Comparison of ENCODE assay signal across 24 mouse cellular contexts in genomic region chr2:46358225-46358624, GRCm38 (mm10).
"Had no signal": no experiment of that assay in that cellular context is flagged by ENCODE, and none has a peak within 500 bp of the region (broad histone marks: within the 10 kb centered on the region; RNA-seq: fewer than 3 reads in every experiment).

No protein-coding gene starts in this region.

- H3K36me3 ChIP-seq: heart, embryonic 10.5 days; heart, embryonic 12.5 days; hindbrain, embryonic 13.5 days; hindbrain, embryonic 15.5 days; kidney, embryonic 15.5 days; limb, embryonic 13.5 days; limb, embryonic 15.5 days; liver, embryonic 12.5 days had no signal

- ATAC-seq: hindbrain, postnatal 0 days; intestine, embryonic 16.5 days; liver, embryonic 12.5 days had no signal

- H3K27me3 ChIP-seq: heart, embryonic 12.5 days; hindbrain, embryonic 13.5 days; hindbrain, embryonic 15.5 days; kidney, embryonic 15.5 days; limb, embryonic 13.5 days; limb, embryonic 15.5 days; liver, embryonic 12.5 days had no signal

- DNase-seq: gastrocnemius, postnatal 14 days; gastrocnemius, postnatal 36 days; heart, adult 11 months; heart, postnatal 10 days; heart, postnatal 36 days; kidney, adult 11 months; kidney, adult 2 months; kidney, adult 9 months; kidney, postnatal 14 days; kidney, postnatal 36 days; layer of hippocampus, adult 9-11 months; layer of hippocampus, postnatal 36 days; left cerebral cortex, postnatal 4 days had no signal

- H3K4me3 ChIP-seq: heart, embryonic 10.5 days; heart, embryonic 12.5 days; hindbrain, embryonic 13.5 days; hindbrain, embryonic 15.5 days; kidney, embryonic 15.5 days; limb, embryonic 13.5 days; limb, embryonic 15.5 days; liver, embryonic 12.5 days had no signal

- H3K4me1 ChIP-seq: heart, embryonic 10.5 days; heart, embryonic 12.5 days; hindbrain, embryonic 13.5 days; hindbrain, embryonic 15.5 days; kidney, embryonic 15.5 days; limb, embryonic 13.5 days; limb, embryonic 15.5 days; liver, embryonic 12.5 days had no signal

- H3K9ac ChIP-seq: heart, embryonic 12.5 days; hindbrain, embryonic 13.5 days; hindbrain, embryonic 15.5 days; kidney, embryonic 15.5 days; limb, embryonic 13.5 days; limb, embryonic 15.5 days; liver, embryonic 12.5 days had no signal

- H3K9me3 ChIP-seq: heart, embryonic 10.5 days; heart, embryonic 12.5 days; hindbrain, embryonic 13.5 days; hindbrain, embryonic 15.5 days; kidney, embryonic 15.5 days; limb, embryonic 13.5 days; limb, embryonic 15.5 days; liver, embryonic 12.5 days had no signal

- H3K27ac ChIP-seq: heart, embryonic 10.5 days; hindbrain, embryonic 13.5 days; hindbrain, embryonic 15.5 days; hindbrain, postnatal 0 days; kidney, embryonic 15.5 days; kidney, postnatal 0 days; limb, embryonic 13.5 days; limb, embryonic 15.5 days; liver, embryonic 12.5 days had no signal
